Mouse (Mus musculus) liver, adult 2 months (tissue): ENCODE data around the gene Elmsan1.

Source experiments
- CTCF ChIP-seq: fragments of 200-500 bp; IDR thresholded peaks from 2 replicates; pipeline ENCODE4 v1.5.1; 2011; ENCODE audit warnings: low read depth, low read length, control low read depth
- POLR2A ChIP-seq: fragments of 200-500 bp; IDR thresholded peaks from 2 replicates; pipeline ENCODE4 v1.6.1; 2011; ENCODE audit warnings: low read length, control low read depth; ENCODE audit not compliant: insufficient read depth; ENCODE audit errors: extremely low read depth

GRCm38 (mm10) chr12:84137131-84137530 lies 81.5 kb downstream of the Elmsan1 start:
- TF ChIP-seq CTCF = no peak
- TF ChIP-seq POLR2A = no peak
